Mouse (Mus musculus) ES-E14 (cell line): ENCODE measurements around the gene Pard3. TPM values are rescaled to one million over a fixed set of nuclear protein-coding genes. Genes with fewer than 3 reads are reported as not detected.

ENCODE experiments used
- DNase-seq: peaks from one replicate; pipeline ENCODE4 v3.0.0-alpha.2; 2013; ENCODE audit warnings: low read depth, low spot score
- H3K27ac ChIP-seq: 2 replicates; pipeline ENCODE4 v1.5.1; 2012; ENCODE audit warnings: low read depth, mild to moderate bottlenecking, low read length, moderate library complexity, mixed read lengths; ENCODE audit not compliant: poor library complexity, insufficient read depth, severe bottlenecking
- H3K36me3 ChIP-seq: 2 replicates; pipeline ENCODE4 v1.6.1; 2012; ENCODE audit warnings: mild to moderate bottlenecking, low read length, moderate library complexity, mixed read lengths; ENCODE audit not compliant: control insufficient read depth, poor library complexity, insufficient read depth, severe bottlenecking
- H3K4me1 ChIP-seq, 2 experiments: fragments of 150-350 bp in 1 of 2; sonication (generic) in 1 of 2; 2 replicates each; pipeline ENCODE4 v1.6.1; 2012; ENCODE audit warnings: low read length in 2 of 2, mild to moderate bottlenecking in 1 of 2, mixed read lengths in 1 of 2; ENCODE audit not compliant: control insufficient read depth in 2 of 2, insufficient read depth in 2 of 2, poor library complexity in 1 of 2
- H3K4me3 ChIP-seq, 2 experiments: fragments of 150-350 bp in 1 of 2; sonication (generic) in 1 of 2; 2 replicates each; pipeline ENCODE4 v1.5.1; 2012; ENCODE audit warnings: low read length in 2 of 2, low read depth in 1 of 2, mild to moderate bottlenecking in 1 of 2, mixed read lengths in 1 of 2; ENCODE audit not compliant: insufficient read depth in 1 of 2, poor library complexity in 1 of 2, severe bottlenecking in 1 of 2
- H3K9ac ChIP-seq: 2 replicates; pipeline ENCODE4 v1.6.1; 2012; ENCODE audit warnings: low read depth, mild to moderate bottlenecking, low read length, mixed read lengths; ENCODE audit not compliant: poor library complexity, insufficient read depth, severe bottlenecking
- H3K9me3 ChIP-seq: fragments of 150-350 bp; sonication (generic); 2 replicates; pipeline ENCODE4 v1.6.1; 2012; ENCODE audit warnings: low read depth, mild to moderate bottlenecking, low read length; ENCODE audit not compliant: control insufficient read depth, insufficient read depth
- CHD2 ChIP-seq: IDR thresholded peaks from 2 replicates; pipeline ENCODE4 v1.6.1; 2014; ENCODE audit warnings: mild to moderate bottlenecking, low read depth, low read length, inconsistent platforms
- HCFC1 ChIP-seq: IDR thresholded peaks from 2 replicates; pipeline ENCODE4 v1.6.1; 2012; ENCODE audit warnings: low read length, inconsistent platforms, borderline replicate concordance; ENCODE audit not compliant: insufficient read depth
- MAFK ChIP-seq: IDR thresholded peaks from 2 replicates; pipeline ENCODE4 v1.6.1; 2014; ENCODE audit warnings: mild to moderate bottlenecking, low read depth, low read length, inconsistent platforms; ENCODE audit not compliant: insufficient read depth
- ZC3H11A ChIP-seq: IDR thresholded peaks from 2 replicates; pipeline ENCODE4 v1.6.1; 2012; ENCODE audit warnings: low read depth, mild to moderate bottlenecking, inconsistent platforms, low read length, borderline replicate concordance
- ZNF384 ChIP-seq: IDR thresholded peaks from 2 replicates; pipeline ENCODE4 v1.6.1; 2012; ENCODE audit warnings: low read depth, low read length, inconsistent platforms
- in situ Hi-C, 2 experiments: fragments of 600-800 bp; cut with MboI; formaldehyde crosslinking; loops; one replicate each; pipeline ENCODE4 v1.15.1; 2025; ENCODE audit warnings: low sequenced_read_pairs in 2 of 2, inconsistent platforms in 1 of 2; ENCODE audit not compliant: unreplicated experiment in 2 of 2
- total RNA-seq: library from RNA; depleted of rRNA; stranded (reverse); fragments of 300-350 nt; gene quantifications from 2 replicates; pipeline ENCODE4 v1.2.3, GENCODE M21; 2012

The Pard3 gene
- total RNA-seq, 1 experiment = 30.2 TPM

DNA sequence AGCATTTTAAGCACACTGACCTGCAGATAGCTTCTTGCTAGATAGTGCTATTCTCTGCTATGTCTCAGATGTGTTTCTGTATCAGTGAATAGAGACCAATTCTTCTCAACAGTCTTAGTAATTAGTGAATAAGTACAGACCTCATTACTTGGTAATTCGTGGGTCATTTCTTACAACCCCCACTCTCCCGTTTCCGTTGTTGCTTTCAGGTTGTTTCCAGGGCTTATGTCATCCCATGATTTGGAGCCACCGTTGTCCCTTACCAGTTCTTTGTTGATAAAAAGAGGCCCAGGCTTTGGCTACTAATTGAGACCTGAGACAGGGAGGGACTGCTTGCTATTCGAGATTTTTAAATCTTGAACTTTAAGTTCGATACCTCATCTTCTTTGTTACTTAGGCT lies 129.7 kb downstream of the Pard3 start:
- no peaks in the 10 kb centered on the region for H3K9me3 ChIP-seq
- no peak for TF ChIP-seq ZC3H11A
- TF ChIP-seq CHD2 = no peak
- no peak for TF ChIP-seq ZNF384
- TF ChIP-seq MAFK = no peak
- no peak for TF ChIP-seq HCFC1
- in situ Hi-C loops = no loop called here
- no peaks in the 10 kb centered on the region for H3K4me1 ChIP-seq
- no peak overlapping the region for H3K9ac ChIP-seq
- H3K4me3 ChIP-seq = no peak overlapping the region
- H3K36me3 ChIP-seq = no peaks in the 10 kb centered on the region; the same call in 1 of the 2 replicates
- no peak for DNase-seq
- no peak overlapping the region for H3K27ac ChIP-seq

DNA sequence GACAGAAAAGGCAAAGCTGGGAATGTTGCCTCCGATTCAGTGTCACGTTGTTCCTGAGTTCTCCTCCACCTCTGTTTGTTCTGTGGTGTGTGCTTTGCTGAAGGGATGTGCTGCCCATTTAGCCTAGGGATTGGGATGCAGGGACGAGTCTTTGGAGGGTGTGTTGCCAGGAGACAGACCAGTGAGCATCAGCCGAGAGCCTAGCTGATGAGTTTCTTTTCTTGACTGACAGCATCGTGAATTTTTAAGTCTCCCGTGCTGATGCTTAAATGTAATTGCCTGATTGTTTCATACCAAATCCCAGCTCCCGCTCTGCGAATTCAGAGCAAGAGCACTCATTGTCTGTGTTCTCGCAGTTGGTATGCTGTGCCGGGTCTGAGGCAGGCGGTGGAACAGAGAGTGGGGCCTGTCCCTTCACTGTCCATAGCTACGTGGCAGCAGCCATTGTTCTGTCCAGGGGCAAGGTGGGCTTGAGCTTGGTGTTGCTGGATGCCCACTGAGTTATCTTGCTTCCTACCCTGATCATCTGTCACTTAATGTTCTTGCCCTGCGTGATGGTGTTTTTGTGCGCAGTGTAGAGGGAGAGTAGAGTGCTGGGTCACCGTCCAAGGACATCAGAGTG lies 131.2 kb downstream of the Pard3 start:
- Histone ChIP-seq H3K27ac (no peak overlapping the region), H3K36me3 (no peaks in the 10 kb centered on the region; the same call in 1 of the 2 replicates), H3K9me3 (no peaks in the 10 kb centered on the region), H3K4me3 (no peak overlapping the region), H3K9ac (no peak overlapping the region), H3K4me1 (no peaks in the 10 kb centered on the region)
- no peak for DNase-seq
- no peak for TF ChIP-seq MAFK
- no peak for TF ChIP-seq ZC3H11A
- no peak for TF ChIP-seq CHD2
- no peak for TF ChIP-seq HCFC1
- TF ChIP-seq ZNF384 = no peak
- in situ Hi-C loops = no loop called here

GRCm38 (mm10) chr8:127196505-127197265 lies 133.0 kb downstream of the Pard3 start:
- Histone ChIP-seq H3K4me3 (no peak overlapping the region), H3K4me1 (no peaks in the 10 kb centered on the region), H3K9ac (no peak overlapping the region), H3K27ac (no peak overlapping the region), H3K9me3 (no peaks in the 10 kb centered on the region), H3K36me3 (no peaks in the 10 kb centered on the region; the same call in 1 of the 2 replicates)
- no peak for TF ChIP-seq HCFC1
- no peak for TF ChIP-seq CHD2
- TF ChIP-seq ZC3H11A = no peak
- no peak for TF ChIP-seq MAFK
- no peak for TF ChIP-seq ZNF384
- no peak for DNase-seq
- in situ Hi-C loops = no loop called here

DNA sequence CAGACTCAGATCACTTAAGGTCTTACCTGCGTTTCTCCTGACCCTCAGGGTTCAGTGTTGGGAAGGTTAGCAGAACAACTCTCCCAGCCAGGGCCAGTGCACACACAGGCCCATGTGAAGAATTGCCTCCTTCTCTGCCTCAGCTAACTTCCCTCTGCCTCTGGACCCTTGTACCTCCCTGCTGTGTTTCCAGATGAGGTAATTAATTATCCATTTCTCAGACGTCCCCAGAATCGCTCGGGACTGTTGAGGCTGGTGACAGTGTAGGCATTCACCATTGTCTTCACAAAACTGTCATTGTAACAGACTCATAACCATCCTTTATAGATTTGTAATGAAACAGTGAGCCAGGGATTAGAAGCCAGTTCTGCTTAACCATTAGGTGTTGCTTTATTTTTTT lies 143.8 kb downstream of the Pard3 start:
- DNase-seq = no peak
- H3K4me1 ChIP-seq = peaks cover 3 to 7% of the 10 kb centered on the region in 2 experiments
- no peak overlapping the region for H3K9ac ChIP-seq
- H3K4me3 ChIP-seq = no peak overlapping the region
- TF ChIP-seq HCFC1 (no peak), MAFK (no peak), ZNF384 (no peak), ZC3H11A (no peak)
- in situ Hi-C loops = no loop called here
- H3K36me3 ChIP-seq = no peaks in the 10 kb centered on the region
- H3K9me3 ChIP-seq = no peaks in the 10 kb centered on the region
- H3K27ac ChIP-seq = no peak overlapping the region
